Mouse (Mus musculus): Measurements from ENCODE around the gene Olfr875.
"Not testable (repeated sequence)": the region's sequence is repeated elsewhere in the genome, so short reads cannot be mapped to it uniquely, and the experiment has no call there.

Olfr875 gene

DNA sequence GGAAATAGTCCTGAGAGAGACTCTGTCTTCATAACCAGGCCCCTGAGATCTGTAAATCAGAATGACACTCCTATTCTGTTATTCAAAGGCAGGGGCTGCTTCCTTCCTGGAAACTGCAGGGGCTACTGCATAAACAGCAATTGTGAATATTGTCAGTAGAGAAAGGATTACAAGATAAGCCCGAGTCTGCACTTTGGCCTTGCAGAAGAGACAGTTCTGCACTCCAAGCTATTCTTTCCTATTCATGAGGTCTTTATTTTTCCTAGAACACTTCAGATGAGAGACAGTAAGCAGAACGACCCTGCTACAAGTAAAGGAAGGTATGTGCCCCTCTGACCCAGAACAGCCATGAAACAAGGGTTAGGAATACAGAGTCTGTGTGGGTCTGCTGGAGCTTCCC, at the start of gene Olfr875:
Gene Olfr875 (plus strand): TSS at position 99 of the 400 bp plus-strand sequence.
- DNase-seq = no peak

DNA sequence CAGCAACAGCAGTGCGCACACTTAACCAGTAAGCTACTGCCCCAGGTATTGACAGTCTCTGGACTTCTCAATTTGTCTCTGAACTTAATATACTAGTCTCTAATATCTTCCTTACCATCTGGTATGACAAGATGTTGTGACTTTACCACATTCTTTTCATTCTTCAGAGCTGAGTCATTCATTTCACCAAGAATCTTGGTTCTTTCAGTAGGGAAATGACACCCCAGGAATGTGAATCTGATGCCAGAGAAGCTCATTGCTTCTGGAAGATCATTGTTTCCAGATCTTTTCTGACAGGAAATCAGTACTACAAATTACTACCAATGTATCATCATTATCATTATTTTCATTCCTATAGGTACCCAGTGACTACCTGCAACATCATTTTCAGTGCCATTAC, 37.3 kb upstream of the Olfr875 start:
- DNase-seq = no peak

DNA sequence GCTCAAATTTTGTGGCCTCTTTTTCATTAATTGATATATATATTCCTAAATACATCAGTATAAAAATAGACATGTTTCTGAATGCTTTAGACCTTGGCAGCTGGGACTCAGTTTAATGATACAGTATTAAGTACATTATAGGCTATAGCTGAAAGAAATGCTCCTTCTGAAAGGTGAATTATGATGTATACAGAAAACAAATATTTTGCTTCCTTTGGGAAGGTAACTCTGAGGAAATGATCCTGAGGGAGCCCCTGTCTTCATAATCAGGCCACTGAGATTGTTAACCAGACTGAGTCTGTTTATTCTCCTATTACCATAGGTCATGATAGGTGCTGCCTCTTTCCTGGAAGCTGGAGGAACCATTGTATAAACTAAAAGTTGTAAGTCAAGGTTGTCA, 26.9 kb upstream of the Olfr875 start, which contains the start of gene Olfr874:
Gene Olfr874 (plus strand): TSS at position 301 of the 400 bp plus-strand sequence.
- DNase-seq = no peak

DNA sequence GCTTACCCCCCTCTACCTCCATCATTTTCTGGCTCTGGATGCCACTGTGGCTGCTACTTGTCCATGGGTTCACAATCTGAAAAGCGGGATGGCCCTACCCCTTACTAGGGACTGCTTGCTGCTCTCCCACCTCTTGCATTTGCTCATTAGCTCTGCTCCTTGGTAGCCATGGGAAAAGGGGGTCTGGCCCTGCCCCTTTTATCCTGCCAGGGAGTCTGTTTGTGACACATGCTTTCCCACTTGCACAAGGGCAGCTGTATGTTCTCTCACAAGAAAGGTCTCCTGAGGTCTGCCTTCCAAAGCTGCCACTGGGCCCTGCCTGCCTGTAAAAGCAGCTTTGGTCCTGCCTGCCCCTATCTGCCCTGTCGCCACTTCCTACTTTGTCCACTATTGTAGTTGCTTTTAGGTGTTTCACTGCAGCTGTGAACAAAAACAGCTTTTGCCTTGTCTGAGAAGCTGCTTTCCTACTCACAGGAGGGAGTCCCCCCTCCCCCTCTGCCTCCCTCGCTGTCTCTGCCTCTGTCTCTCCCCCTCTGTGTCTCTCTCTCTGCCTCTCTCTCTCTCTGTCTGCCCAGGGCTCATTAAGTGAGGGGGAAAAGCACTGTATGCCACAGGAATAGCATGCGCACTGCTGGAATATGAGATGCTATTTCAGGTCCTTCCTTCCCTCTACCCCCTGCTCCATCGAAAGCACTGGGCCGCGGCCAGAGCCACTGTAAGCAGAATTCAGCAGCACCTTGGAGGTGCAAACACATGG, 21.2 kb upstream of the Olfr875 start:
- no peak for DNase-seq

DNA sequence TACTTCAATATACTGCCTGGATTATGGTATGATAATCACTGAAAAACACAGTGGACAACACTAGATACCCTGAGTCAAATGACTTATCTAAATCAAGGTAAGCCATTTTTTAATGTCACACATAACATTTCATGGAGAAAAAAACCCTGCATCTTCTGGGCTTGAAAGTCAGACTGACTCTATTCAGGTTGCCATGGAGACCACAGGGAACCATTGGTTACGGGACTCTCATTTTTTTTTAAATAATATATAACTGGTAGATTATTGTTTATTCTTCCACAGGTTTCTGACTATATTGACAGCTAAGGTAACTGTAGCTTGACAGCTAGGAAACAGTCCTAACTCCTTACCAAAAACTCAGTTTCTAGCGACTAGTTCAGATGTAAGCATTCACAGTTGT, 20.2 kb upstream of the Olfr875 start:
- DNase-seq = no peak

DNA sequence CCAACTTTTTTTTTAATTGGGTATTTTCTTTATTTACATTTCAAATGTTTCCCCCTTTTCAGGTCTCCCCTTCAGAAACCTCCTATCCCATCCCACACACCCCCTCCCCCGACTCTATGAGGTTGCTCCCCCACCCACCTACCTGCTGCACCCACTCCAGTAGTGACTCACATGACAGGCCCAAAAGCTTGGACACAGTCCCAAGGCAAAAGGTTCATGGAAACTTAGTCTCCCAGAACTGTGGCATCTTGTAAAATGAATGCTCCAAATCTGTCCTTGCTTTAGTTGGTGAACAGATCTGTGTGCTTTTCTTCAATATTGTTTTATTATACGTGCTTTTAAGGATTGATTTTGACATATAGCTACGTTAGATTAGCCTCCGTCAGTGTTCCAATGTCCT, 19.7 kb upstream of the Olfr875 start:
- DNase-seq = no peak

DNA sequence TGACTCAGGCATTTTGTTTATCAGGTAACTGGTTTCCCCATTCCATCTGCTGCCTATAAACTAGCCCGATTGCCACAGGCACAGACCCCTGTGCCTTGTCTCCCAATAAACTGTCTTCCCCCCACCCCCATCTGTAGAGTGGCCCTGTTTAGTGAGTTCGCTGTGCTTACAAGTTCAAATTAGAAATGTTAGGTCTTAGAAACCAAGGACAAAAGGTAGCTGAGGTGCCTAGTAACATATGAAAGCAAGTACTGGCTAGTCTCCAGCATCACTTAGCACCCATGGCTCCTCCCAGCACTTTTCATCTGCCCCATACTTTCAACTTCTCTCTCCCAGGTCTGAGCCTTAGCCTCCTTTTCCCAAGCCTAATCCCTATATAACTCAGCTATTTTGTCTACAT, 9.9 kb upstream of the Olfr875 start:
- no peak for DNase-seq

DNA sequence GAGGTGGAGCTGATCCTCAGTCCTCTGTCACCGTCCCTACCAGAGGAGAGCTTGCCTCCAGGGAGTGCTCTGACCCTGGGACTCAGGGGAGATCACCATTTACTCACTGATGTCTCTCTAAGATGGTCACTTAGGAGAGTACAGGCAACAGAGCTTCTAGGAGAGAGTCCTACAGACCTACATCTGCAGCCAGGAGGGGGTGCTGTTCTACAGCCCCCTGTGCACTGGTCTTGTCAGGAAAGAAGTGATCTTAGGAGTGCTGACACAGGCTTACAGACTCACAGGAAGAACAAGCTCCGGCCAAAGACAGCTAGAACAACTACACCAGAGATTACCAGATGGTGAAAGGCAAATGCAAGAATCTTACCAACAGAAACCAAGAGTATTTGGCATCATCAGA, 9.1 kb upstream of the Olfr875 start:
- DNase-seq = no peak

DNA sequence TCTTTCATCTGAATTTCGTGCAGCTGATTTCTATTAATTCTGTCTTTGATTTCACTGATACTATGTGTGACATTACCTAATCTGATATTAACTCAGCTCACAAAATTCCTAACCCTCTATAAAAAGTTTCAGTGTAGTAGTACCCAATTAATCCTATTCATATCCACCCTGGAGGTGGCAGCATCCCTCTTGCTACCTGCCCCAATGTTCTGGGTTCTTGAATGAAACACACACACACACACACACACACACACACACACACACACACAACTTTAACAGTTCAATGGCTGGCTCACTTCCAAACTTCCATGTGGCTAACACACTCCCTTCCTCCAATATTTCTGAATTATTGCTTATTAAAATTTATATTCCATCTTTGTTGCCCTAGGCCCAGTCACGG, 996 bp upstream of the Olfr875 start:
- no peak for DNase-seq

DNA sequence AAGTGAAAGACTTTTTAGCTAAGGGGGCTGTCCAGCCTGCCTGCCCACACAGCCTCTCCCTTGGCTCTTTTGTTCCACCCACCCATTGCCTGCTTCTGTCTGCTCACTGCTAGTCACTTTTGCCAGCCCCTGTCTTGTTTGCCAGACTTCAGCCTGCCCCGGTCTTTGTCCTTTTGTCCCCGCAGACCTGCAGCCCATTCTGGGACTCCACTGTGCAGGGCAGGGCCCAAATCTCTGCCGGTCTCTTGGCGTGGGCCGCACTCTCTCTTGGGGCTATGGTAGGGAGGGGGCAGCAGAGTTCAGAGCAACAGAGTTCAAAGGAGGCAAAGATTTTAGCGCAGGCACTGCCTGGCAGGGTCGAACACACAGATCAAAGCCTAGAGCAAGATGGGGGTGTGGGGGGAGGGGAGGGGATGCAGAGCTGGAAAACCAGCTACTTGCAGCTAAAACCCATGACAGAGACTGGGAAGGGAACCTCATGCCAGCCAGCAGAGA, 11.2 kb downstream of the Olfr875 start:
- peak; percentile 87 for DNase-seq

DNA sequence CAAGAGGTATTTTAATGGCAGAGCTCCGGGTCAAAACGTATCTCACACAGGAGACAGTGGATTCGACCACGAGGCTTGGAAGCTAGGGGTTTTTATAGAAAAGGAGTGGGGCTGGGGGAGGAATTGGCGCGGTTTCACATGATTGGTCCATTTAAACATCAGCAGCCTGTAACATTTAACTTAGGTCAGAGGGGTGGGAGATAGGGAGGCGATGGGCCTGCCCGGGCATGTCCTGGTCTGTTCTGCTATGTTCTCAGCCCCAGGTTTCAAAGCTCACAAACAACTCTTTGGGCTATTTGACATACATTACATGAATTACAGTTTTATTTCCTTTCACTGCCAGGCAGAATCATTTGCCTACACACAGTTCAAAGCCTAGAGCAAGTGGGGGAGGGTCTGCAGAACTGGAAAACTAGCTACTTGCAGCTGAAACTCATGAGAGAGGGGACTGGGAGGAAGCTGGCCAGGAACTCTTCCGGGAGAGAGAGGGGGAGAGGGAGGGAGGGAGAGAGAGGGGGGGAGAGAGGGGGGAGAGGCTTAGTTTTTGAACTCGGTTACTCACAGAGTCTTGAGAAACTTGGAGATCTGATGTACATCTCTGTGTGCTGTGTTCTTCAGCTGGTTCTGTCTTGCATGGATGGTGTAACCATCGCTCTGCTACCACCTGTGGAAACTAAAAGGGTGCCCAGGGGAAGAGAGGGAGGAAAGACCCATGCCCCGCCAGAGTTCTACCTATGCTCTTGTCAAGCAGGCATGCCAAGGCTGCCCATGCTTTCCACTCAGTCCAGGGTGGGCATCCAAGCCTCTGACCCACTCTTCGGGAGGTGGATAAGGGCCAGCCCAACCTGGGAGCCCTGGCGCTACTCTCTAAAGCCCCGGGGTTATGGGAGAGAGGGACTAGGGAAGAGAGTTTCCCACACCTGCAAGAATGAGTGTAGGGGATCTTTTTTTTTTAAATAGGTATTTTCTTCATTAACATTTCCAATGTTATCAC, 12.0 kb downstream of the Olfr875 start:
- not testable (repeated sequence) for DNase-seq

DNA sequence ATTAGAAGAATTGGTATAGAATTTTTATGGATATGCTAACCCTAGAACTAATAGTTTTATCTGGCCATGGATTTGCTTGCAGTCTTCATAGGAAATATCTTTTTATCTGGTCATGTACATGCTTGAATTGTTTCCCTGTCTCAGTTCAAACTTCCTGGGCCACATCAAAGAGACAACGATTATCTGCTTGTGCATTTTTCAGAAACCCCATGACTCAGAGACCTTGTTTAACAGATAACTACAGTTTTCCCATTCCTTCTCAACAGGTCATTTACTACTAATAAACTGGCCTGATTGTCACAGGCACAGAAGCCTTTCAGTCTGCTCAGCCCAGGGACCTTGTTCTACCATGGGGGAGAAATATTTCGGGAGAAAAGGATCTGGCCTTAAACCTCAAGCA, 14.8 kb downstream of the Olfr875 start:
- DNase-seq = no peak

DNA sequence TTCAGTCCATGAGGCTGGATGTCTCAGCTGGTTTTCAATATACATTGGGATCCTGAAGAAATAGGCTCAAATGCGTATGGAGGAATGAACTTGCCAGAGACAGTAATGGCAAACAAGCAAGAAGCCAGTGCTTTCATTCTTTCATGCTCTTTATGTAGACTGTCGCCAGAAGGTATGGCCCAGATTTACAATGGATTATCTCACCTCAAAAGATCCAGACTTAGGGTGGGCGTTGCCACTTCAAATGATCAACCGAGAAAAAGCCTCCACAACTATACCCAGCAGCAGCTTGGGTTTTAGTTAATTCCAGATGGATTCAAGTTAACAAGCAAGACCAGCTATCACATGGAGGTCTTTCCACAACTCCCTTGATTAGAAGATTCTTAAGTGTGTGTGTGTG, 30.4 kb downstream of the Olfr875 start:
- DNase-seq = no peak

DNA sequence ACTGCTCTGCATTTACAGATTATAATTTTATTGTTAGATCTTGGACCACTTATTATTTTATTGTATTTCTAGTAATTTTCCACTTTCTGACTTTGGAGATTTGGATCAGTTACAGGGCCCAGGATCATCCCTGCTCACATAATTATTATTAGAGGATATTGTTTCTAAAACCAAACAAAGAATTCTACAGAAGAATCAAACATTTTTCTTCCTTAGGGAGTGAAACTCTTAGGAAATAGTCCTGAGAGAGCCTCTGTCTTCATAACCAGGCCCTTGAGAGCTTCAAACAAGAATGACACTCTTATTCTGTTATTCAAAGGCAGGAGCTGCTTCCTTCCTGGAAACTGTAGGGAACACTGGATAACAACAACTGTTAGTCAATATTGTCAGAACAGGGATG, 31.1 kb downstream of the Olfr875 start, which contains the start of gene Olfr876:
Gene Olfr876 (plus strand): TSS at position 301 of the 400 bp plus-strand sequence.
- DNase-seq = no peak

DNA sequence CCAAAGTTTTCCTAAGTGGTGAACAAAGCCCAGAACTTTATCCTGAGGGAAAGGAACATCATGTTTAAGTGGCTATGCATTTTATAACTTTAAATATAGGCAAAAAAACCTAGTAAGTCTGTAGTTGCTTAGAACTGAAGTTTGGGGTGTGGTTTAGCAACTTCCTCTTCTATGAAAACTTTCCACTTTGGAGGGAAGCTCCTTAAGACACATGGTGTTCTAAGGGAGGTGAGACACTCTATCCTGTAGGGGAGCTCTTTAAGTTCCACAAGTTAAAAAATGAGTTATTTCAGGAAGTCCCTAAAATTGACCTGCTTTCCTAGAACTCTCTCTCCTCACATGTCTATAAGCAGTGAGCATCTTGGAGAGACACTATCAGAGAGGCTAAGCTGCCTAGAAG, 35.6 kb downstream of the Olfr875 start:
- no peak for DNase-seq

DNA sequence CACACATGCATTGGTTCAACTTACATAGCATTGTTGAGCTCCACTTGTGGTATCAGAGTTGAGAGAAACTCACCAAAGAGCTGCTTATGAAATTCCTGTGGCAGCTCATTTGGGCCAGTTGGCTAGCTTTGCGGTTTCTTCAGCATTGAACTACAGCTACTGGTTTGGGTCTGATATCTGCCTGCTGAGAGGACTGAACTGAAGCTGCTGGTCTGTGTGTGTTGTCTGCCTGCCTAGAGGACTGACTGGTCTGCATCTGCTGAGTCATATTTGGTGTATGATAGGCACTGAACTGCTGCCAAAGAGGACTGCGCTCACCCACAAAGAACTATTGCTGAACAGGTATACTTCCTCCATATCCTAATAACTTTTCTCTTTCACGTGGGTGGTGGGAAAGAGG, 36.8 kb downstream of the Olfr875 start:
- DNase-seq = no peak

DNA sequence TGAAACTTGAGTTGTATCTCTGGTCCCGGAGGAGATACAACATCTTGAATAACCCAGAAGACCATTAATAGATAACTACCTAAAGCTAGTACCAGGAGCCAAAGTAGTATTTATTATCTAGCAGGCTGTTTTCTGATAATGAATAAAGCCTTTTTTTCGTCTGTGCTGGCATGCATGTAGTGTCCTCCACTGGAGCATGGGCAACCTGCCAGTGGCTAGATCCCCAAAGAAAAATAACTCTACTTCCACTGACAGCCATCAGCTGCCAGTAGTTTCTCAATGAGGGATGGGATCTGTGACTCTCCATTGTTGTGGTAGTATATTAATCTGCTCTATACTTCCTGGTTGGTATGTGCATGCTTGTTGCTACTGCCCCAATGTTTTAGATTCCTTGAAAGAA, 37.3 kb downstream of the Olfr875 start:
- no peak for DNase-seq

DNA sequence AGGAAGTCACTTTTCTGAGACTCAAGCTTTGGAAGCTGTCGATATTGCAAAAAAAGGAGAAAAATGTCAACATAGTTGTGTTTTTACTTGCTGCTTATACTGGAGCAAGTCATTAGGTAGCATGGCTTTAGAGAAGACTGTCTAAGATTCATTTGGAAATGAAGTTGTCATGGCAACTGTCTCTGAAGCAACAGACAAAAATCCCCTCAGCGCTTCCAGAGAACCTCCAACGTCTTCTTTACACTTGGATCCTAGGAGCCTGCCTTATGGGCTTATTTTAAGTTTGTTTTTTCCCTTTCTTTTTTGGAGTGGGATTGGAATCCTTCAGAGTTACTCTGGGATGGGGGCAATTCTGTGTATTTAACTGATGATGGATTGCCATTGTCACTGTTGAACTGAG, 43.0 kb downstream of the Olfr875 start:
- DNase-seq = no peak
